Mouse (Mus musculus) layer of hippocampus, adult 2 months (tissue): Measurements from ENCODE around the gene Mmrn2. TPM values are rescaled to one million over a fixed set of nuclear protein-coding genes. Genes with fewer than 3 reads are reported as not detected.
"Not testable (repeated sequence)": the region's sequence is repeated elsewhere in the genome, so short reads cannot be mapped to it uniquely, and the experiment has no call there.

Experiments used
- DNase-seq, 2 experiments: peaks; one replicate each; pipeline ENCODE4 v3.0.0; 2022; ENCODE audit warnings: low spot score in 2 of 2
- H3K27ac ChIP-seq: fragments of 200-600 bp; 2 replicates; pipeline ENCODE4 v1.8.1; 2022
- H3K4me3 ChIP-seq: fragments of 200-600 bp; 2 replicates; pipeline ENCODE4 v1.8.1; 2022; ENCODE audit warnings: mild to moderate bottlenecking
- CTCF ChIP-seq: fragments of 200-600 bp; conservative IDR thresholded peaks from 2 replicates; pipeline ENCODE4 v1.8.1; 2022; ENCODE audit warnings: antibody characterized with exemption, mild to moderate bottlenecking, moderate library complexity
- total RNA-seq, 2 experiments: library from RNA; stranded (reverse); gene quantifications; 2 replicates each; pipeline ENCODE4 v1.2.3; 2021

The Mmrn2 gene
- total RNA-seq, 2 experiments from 2014 or later: 3.9 to 4.0 TPM

- DNase-seq: no peak
- Histone ChIP-seq H3K4me3 (no peak overlapping the region), H3K27ac (no peak overlapping the region)
- no peak for TF ChIP-seq CTCF
Observed at GRCm38 (mm10) chr14:34349007-34349406, 26.3 kb upstream of the Mmrn2 start.

- Histone ChIP-seq H3K27ac (no peak overlapping the region), H3K4me3 (no peak overlapping the region)
- no peak for DNase-seq
- TF ChIP-seq CTCF: no peak
Observed at GRCm38 (mm10) chr14:34351660-34352059, 23.6 kb upstream of the Mmrn2 start.

- TF ChIP-seq CTCF: no peak
- Histone ChIP-seq H3K4me3 (no peak overlapping the region), H3K27ac (no peak overlapping the region)
- no peak for DNase-seq
Observed at GRCm38 (mm10) chr14:34352523-34352922, 22.7 kb upstream of the Mmrn2 start.

- TF ChIP-seq CTCF: no peak
- DNase-seq: no peak
- Histone ChIP-seq H3K27ac (no peak overlapping the region), H3K4me3 (no peak overlapping the region)
Observed at GRCm38 (mm10) chr14:34353326-34353725, 21.9 kb upstream of the Mmrn2 start.

- Histone ChIP-seq H3K27ac (no peak overlapping the region), H3K4me3 (no peak overlapping the region)
- no peak for DNase-seq
- TF ChIP-seq CTCF: no peak
Observed at GRCm38 (mm10) chr14:34354456-34354855, 20.8 kb upstream of the Mmrn2 start.

GRCm38 (mm10) chr14:34355301-34355700, 20.0 kb upstream of the Mmrn2 start, which contains the start of gene Fam25c:
Fam25c (minus strand) TSS chr14:34355433.
- no peak for DNase-seq
- no peak for TF ChIP-seq CTCF

GRCm38 (mm10) chr14:34357671-34358455, 17.4 kb upstream of the Mmrn2 start:
- no peak overlapping the region for H3K4me3 ChIP-seq
- peak overlapping the region; percentile 23; the same call in 1 of the 2 replicates for H3K27ac ChIP-seq
- peak in 1 of 2 experiments; percentile 25 for DNase-seq
- TF ChIP-seq CTCF: no peak

More at GRCm38 (mm10) chr14:34355301-34355700, 20.0 kb upstream of the Mmrn2 start, which contains the start of gene Fam25c:
- Histone ChIP-seq H3K27ac (no peak within 1 kb of the TSS), H3K4me3 (no peak within 1 kb of the TSS)

GRCm38 (mm10) chr14:34359676-34360244, 15.5 kb upstream of the Mmrn2 start:
- no peak overlapping the region for H3K4me3 ChIP-seq
- no peak for DNase-seq
- TF ChIP-seq CTCF: no peak
- H3K27ac ChIP-seq: no peak overlapping the region

GRCm38 (mm10) chr14:34360251-34360650, 15.0 kb upstream of the Mmrn2 start:
- DNase-seq: no peak
- Histone ChIP-seq H3K4me3 (no peak overlapping the region), H3K27ac (no peak overlapping the region)
- no peak for TF ChIP-seq CTCF

GRCm38 (mm10) chr14:34362135-34362534, 13.1 kb upstream of the Mmrn2 start:
- no peak for TF ChIP-seq CTCF
- DNase-seq: no peak
- H3K4me3 ChIP-seq: no peak overlapping the region
- no peak overlapping the region for H3K27ac ChIP-seq

- peak; percentile 85 for TF ChIP-seq CTCF
- peak overlapping the region; percentile 51 for H3K4me3 ChIP-seq
- DNase-seq: peak; percentile 61 to 62
- H3K27ac ChIP-seq: peak overlapping the region; percentile 79
Observed at GRCm38 (mm10) chr14:34362726-34363445, 12.4 kb upstream of the Mmrn2 start.

- peak; percentile 64 for TF ChIP-seq CTCF
- DNase-seq: peak; percentile 21 to 31
- Histone ChIP-seq H3K4me3 (peak overlapping the region; percentile 51), H3K27ac (peak overlapping the region; percentile 79)
Observed at GRCm38 (mm10) chr14:34363490-34364253, 11.6 kb upstream of the Mmrn2 start.

GRCm38 (mm10) chr14:34364254-34365146, 10.8 kb upstream of the Mmrn2 start:
- not testable (repeated sequence) for DNase-seq
- Histone ChIP-seq H3K4me3 (peak overlapping the region; percentile 51), H3K27ac (peak overlapping the region; percentile 79)
